Mouse (Mus musculus) layer of hippocampus, postnatal 25 days (tissue): ENCODE measurements at regions not wholly inside any gene's neighbourhood (a gene's known extent, or its start where the extent isn't known, plus 50 kb on each side); places are given as distances from the start of the nearest gene placed in this dataset.

Experiments
- DNase-seq, 2 experiments: peaks; one replicate each; pipeline ENCODE4 v3.0.0; 2022; ENCODE audit warnings: mixed read lengths in 2 of 2, low spot score in 1 of 2; ENCODE audit errors: extremely low spot score in 1 of 2

DNA sequence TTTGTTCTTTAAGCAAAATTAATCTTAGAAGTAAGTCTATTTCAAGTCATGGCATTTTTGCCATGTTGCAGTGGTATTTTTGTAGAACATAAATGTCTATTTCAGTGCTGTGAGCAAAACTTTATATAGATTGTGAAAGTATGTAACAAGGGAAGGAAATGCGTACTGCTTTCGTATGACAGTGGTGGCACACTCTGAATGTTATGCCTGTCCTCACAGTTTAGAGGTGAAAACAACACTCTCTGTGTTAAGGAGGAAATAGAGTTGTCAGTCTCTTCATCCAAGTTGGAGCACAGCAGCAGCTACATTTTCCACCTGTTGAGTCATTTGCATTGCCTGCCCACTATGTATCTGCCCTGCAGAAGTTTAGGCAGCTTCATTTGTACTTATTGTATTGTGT lies 550.0 kb upstream of the Gm10801 start:
- DNase-seq: no peak

DNA sequence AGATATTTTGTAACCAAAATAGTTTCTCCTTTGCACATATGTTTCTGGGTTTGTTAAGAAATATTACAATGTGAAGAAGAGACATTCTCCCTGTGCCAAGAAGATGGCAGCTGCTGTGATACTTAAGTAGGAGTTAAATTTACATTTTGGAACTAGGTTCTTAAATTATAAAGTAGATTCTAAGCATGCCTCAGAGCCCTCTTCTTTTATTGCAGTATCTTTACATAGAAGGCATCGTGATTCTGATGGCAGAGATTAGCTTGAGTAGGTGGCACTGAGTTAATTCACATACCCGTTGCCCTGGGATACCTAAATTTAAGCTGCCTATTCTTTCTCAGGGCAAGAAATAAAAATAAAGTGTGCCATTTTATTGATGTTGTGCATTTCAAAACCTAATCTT lies 538.6 kb upstream of the Gm10801 start:
- DNase-seq: no peak

DNA sequence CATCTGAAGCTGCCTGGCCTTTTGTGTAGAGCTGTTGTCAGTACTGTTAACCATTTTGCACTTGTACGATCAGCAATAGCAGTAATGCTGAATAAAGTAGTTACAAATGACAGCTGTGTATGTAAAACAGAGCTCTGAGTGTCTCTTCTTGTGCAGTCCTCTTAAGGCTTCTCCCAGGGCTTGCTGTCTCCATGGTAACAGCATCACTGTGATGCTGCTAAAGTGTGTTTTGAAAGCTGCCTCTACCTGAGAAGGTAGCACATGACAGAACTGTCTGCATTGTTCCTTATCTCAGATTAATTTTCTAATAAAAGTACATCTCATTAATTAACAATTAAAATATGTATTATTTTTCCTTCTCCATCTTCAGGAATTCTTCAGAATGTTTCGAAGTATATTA lies 537.4 kb upstream of the Gm10801 start:
- no peak for DNase-seq

DNA sequence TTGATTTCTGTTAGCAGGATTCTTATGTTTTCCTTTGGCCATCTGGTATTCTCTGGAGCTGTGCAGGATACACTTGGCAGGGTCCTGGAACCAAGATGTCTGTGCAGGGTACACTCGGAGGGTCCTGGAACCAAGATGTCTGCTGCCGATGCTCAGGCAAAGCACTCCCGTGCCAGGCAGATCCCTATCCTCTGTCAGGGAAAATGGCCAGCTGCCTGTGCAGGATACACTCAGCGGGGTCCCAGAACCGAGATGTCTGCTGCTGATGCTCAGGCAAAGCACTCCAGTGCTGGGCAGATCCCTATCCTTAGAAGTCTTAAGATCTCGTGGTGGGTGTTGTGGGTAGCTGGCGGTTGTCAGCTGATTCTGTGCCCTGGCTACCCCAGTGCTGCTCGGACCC lies 521.6 kb upstream of the Gm10801 start:
- peak in 1 of 2 experiments; percentile 8 for DNase-seq

DNA sequence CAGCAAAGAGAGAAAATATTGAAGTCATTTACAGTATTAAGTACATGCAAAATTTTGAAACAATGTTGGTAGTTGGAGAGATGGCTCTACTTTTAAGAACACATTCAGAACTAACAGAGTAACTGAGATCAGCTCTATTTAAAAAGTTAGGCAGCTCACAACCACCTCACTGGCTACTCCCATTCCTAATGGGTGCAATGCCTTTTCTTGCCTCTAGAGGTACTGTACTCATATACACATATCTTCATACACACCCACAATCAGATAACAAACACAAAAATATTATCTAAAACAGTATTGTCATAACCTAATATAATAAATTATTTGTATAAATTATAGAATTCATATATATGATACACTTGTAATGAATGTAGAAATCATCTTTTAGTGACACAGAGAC lies 518.3 kb upstream of the Gm10801 start:
- no peak for DNase-seq
